Mouse (Mus musculus) stomach, postnatal 0 days (tissue): ENCODE measurements around the gene Cuedc1.

Source experiments
- CTCF ChIP-seq: IDR thresholded peaks from 2 replicates; pipeline ENCODE4 v1.5.1; 2016; ENCODE audit warnings: antibody characterized with exemption, low read depth, mild to moderate bottlenecking, moderate library complexity
- EP300 ChIP-seq: optimal IDR thresholded peaks from 2 replicates; pipeline ENCODE3; 2016; ENCODE audit warnings: antibody characterized with exemption

GRCm38 (mm10) chr11:88069246-88069570, 28.6 kb upstream of the Cuedc1 start:
- no peak for TF ChIP-seq EP300
- TF ChIP-seq CTCF, result no peak
